Mouse (Mus musculus): ENCODE measurements around the gene C8g.

Gene C8g

GRCm38 (mm10) chr2:25501593-25502486 is at the start of gene C8g:
Gene C8g, minus strand, starts transcription at chr2:25501719.
- DNase-seq (ENCODE audit: low spot score), result no peak

GRCm38 (mm10) chr2:25551186-25551585 is 49.7 kb upstream of the C8g start:
- no peak for DNase-seq (ENCODE audit: low spot score)

GRCm38 (mm10) chr2:25549021-25549991 is 47.8 kb upstream of the C8g start:
- no peak for DNase-seq (ENCODE audit: low spot score)

DNA sequence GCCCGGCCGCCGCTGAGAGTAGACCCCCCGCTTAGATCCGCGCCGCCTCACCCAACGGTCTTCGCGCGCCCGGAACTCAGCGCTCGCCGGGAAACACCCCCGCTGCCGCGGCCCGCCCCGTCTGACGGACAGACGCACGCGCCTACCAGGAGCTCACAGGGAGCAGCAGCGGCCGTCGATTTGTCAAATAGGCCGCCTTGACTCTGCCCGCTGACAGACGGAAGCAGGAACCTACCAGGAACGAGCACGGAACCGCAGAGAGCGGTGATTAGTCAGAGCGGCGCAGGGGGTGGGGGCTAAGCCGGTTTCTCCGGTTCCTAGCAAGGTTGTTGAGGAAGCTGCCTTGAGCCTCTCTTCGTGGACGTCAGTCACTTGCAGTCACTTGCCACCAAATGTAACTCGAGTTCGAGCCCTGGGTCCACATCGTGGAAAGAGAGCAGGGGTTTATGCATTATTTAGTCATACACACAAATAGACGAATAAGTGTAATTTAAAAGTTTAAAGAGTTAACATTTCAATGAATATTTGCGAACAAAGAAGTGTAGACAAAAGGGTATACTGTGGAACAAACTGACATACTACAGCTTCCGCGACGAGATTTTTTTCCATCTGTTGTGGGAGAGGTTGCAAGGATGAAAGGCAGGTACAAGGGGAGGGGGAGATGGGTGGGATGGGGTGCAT is 45.4 kb upstream of the C8g start, which contains the start of gene Traf2:
Gene Traf2 (minus strand): TSS at position 130 of the 681 bp plus-strand sequence.
- DNase-seq (ENCODE audit: low spot score), result peak; percentile 99

GRCm38 (mm10) chr2:25545996-25546810 is 44.7 kb upstream of the C8g start:
- no peak for DNase-seq (ENCODE audit: low spot score)

DNA sequence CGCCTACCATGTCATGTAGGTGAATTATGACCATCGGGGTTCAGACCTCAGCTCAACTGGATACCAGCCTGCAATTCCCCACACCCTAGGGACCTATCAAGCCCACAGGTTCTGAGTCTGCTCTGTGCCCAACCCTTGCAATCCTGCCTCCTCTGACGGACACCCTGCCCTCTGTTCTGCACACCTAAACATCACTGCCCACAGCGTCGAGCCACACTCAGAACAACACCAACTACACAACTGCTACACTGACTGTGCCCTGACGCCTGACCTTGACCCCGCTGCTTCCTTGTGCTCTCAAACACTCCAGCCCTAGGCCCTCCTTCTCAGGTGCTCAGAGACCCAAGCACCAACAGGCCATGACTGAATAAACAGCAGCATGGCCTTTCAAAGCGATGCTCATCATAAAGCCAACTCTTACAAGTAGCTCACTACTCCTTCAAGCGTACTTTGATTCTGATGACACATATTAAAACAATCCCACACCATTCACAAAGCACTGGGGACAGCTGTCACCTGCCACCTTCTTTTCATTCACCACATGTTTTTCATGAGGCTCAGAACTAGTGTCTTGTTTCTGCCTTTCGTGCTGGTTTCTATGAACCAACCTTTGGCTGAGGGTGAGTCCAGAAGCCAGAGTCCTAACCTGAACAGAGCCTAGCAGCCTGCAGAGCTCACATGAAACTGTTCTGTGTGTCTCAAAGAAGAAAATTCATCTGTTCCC is 40.3 kb upstream of the C8g start:
- DNase-seq (ENCODE audit: low spot score), result no peak

DNA sequence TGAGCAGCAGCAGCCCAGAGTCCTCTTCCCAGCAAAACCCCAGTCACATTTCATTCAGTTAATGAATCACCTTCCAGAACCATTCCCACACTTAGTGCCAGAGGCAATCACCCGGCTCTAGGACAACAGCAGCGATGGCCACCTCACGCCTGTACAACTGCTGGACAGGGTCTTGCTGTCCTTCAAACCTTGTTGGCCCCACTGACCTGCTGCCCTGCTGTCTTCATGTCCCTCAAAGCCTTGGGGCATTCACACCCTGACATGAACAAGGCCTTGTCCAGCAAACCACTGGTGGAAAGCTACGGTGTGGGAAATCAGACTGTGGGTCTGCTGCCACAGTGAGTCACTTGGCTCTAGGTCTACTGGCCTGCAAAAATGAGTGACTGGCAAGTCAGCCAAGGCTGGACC is 39.0 kb upstream of the C8g start:
- DNase-seq (ENCODE audit: low spot score), result no peak

DNA sequence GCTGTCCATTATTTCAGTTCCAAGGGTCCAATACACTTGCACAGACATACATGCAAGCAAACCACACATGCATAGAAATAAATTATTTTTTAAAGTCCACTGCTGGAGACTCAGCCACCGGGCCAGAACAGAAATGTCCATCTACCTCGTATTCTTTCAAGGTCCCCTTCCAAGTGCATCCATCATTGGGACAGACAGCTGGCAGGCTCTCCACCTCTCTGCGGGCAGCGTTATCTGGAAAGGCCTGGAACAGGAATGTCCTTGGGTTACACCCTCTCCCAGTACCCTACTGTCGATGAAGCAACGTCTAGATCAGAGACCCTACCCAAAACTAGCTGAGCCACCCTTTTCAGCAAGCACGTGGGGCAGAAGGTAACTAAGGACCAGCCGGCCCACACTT is 35.0 kb upstream of the C8g start:
- DNase-seq (ENCODE audit: low spot score), result no peak

DNA sequence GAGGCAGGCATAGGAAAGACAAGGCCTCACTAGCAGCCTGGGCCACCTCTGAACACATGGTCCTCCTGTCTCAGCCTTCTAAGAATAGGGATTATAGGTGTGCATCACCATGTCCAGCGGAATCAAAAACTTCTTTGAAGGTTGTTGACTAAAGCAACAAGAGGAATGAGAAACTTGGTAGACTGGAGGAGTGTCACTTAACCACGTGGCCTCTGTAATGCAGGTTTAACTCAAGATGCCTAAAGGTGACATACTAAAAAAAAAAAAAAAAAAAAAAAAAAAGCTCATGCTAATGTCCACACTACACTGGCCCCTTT is 33.3 kb upstream of the C8g start:
- DNase-seq (ENCODE audit: low spot score), result no peak

- peak; percentile 33 for DNase-seq (ENCODE audit: low spot score)
Measured at GRCm38 (mm10) chr2:25534178-25534865, 32.8 kb upstream of the C8g start.

GRCm38 (mm10) chr2:25533707-25534106 is 32.2 kb upstream of the C8g start:
- DNase-seq (ENCODE audit: low spot score), result no peak

GRCm38 (mm10) chr2:25526510-25527302 is 25.2 kb upstream of the C8g start:
- no peak for DNase-seq (ENCODE audit: low spot score)

- DNase-seq (ENCODE audit: low spot score), result no peak
Measured at GRCm38 (mm10) chr2:25509912-25510311, 8.4 kb upstream of the C8g start.

DNA sequence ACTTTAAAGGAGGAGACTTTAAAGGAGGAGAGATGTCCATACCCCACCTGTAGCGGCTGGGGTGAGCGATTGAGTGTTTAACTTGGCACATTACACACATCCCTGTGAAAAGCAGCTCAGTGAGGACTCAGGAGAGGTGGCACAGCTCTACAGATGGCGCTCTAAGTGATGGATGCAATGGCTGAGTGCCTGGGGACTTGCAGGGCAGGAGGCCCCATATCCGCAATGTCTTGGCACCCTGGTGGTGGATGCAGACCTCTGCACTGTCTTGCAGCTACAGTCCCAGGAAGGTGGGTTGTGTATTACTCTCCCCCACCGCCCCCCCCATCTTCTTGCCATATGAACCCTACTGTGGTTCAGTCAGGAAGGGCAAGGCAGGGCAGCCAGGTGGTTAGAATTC is 5.4 kb upstream of the C8g start:
- no peak for DNase-seq (ENCODE audit: low spot score)

DNA sequence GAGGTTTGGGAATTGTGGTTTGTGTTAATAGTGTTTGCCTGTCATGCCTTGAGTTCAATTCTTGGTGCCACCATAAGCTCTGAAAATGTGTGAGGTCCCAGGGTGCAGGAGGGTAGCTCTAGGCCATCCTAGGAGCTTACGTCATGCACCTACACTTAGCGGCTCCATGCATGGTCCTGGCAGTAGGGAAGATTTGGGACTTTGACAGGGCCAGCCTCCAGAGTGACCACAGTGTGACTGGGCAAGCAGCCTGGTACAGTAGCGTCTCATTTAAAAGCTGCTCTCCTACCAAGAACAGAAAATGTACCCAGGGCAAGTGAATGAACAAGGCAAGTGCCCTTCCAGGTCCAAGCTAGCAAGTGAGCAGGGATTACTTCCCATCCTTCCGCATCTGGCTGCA is 4.3 kb upstream of the C8g start:
- no peak for DNase-seq (ENCODE audit: low spot score)

GRCm38 (mm10) chr2:25505000-25505399 is 3.5 kb upstream of the C8g start:
- DNase-seq (ENCODE audit: low spot score), result no peak

- DNase-seq (ENCODE audit: low spot score), result no peak
Measured at GRCm38 (mm10) chr2:25504538-25504937, 3.0 kb upstream of the C8g start.

DNA sequence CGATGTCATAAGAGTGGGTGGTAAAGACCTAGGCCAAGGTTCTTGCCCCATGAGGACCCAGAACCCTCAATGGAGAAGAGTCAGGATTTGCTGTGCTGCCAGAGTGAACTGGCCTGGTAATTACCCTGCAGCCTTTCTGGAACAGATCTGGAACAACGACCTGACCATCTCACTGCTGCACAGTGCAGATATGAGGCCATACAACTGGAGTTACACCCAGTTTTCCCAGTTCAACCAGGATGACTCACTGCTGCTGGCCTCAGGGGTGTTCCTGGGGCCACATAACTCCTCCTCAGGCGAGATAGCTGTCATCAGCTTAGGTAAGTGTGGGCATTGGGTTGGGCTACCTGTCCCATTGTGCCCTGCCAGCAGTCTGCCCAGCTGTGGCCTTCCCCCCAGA is 1.2 kb upstream of the C8g start:
- no peak for DNase-seq (ENCODE audit: low spot score)

All from testis, postnatal 14 days (tissue).